Mouse (Mus musculus) liver, embryonic 14.5 days (tissue): ENCODE data around the gene Tmem270.

Experiments used
- CTCF ChIP-seq: IDR thresholded peaks from 2 replicates; pipeline ENCODE4 v1.5.1; 2016; ENCODE audit warnings: antibody characterized with exemption, low read depth, control low read depth
- EP300 ChIP-seq: IDR thresholded peaks from 2 replicates; pipeline ENCODE4 v1.6.1; 2016; ENCODE audit warnings: antibody characterized with exemption, low read depth

DNA sequence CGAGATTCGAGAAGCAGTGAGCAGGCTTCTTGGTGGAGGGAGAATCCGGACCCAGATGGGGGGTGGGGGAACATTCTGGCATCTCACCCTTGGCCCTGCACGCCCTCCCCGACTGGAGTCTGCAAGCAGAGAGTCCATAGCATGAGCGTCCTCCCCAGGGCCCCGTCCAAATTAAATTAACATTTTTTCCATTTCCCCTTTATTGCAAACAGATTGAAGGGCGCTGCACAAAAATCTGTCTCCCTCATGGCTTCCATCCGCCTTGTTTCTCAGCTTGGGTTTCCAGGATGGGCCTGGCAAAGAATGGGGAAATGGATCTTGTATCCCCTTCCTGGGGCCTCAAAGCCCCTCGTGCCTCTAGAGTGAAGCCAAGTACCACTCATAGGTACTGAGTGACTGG, 48.2 kb downstream of the Tmem270 start:
- TF ChIP-seq CTCF (no peak), EP300 (no peak)
